Comparison of ENCODE assay signal across 11 mouse cellular contexts in the genomic region with DNA sequence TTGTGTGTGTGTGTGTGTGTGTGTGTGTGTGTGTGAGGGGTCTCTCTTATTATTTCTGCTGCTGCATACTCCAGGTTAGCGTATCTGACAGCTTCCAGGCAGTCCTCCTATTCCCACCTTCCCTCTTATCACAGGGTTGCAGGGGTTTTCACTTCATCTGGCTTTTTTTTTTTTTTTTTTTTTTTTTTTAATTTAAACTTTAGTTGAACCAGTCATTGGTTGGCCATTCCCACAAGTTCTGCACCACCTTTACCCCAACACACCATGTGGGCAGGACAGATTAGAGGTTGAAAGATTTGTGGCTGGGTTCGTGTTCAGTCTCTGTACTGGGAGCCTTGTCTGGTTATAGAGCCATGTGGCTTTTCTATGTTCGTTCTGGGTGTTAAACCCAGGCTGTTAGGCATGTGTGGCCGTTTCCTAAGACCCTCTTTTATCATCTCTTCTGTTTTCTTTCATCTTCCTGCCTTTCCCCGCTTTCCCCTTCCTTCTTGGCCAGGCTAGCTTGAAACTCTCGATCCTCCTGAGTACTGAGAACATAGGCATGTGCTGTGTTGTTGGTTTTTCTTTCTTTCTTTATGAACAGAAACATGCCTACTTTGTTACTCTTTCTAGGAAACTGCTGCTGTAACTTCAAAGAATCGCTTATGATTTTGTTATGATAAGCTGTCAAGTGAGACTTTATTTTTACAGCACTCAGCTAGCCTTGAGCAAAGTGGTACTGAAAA. TPM values are rescaled to one million over a fixed set of nuclear protein-coding genes. Genes with fewer than 3 reads are reported as not detected.
A peak's percentile ranks its signal among the peaks of the same experiment; 100 is the strongest.
DNase-seq lines count a peak whose midpoint lies in the region; ATAC-seq and TF ChIP-seq lines count a peak whose summit lies in the region.
"Had no signal": no experiment of that assay in that cellular context is flagged by ENCODE, and none has a peak within 500 bp of the region (broad histone marks: within the 10 kb centered on the region; RNA-seq: fewer than 3 reads in every experiment).

No protein-coding gene starts in this region.

- TF ChIP-seq EP300 in liver, embryonic 14.5 days (IDR thresholded peaks at IDR 0.05; ENCODE audit: low read depth), result peak; percentile 54

- no peak overlapping the region for H3K9ac ChIP-seq in kidney, embryonic 15.5 days
- H3K9ac ChIP-seq in liver, embryonic 14.5 days (replicated peaks), result no peak overlapping the region

- no peaks in the 10 kb centered on the region for H3K27me3 ChIP-seq in kidney, embryonic 15.5 days
- no peaks in the 10 kb centered on the region for H3K27me3 ChIP-seq in embryonic facial prominence, embryonic 10.5 days (replicated peaks; ENCODE audit: low read depth, poor library complexity, severe bottlenecking)
- H3K27me3 ChIP-seq in liver, embryonic 14.5 days (ENCODE audit: control insufficient read depth, insufficient read depth, low read length), result peaks cover 4% of the 10 kb centered on the region; the same call in 1 of the 2 replicates
- H3K27me3 ChIP-seq: Patski had no signal

- peaks cover 25% of the 10 kb centered on the region for H3K36me3 ChIP-seq in kidney, embryonic 15.5 days
- peaks cover 38% of the 10 kb centered on the region for H3K36me3 ChIP-seq in embryonic facial prominence, embryonic 10.5 days (replicated peaks)
- H3K36me3 ChIP-seq in liver, embryonic 14.5 days (replicated peaks; ENCODE audit: control insufficient read depth, insufficient read depth, low read depth), result no peaks in the 10 kb centered on the region

- TF ChIP-seq CTCF in liver, embryonic 14.5 days (IDR thresholded peaks at IDR 0.05; ENCODE audit: low read depth), result no peak

- peak overlapping the region; percentile 49 for H3K27ac ChIP-seq in kidney, embryonic 15.5 days
- no peak overlapping the region; the same call in none of the 2 replicates for H3K27ac ChIP-seq in embryonic facial prominence, embryonic 10.5 days (replicated peaks)
- H3K27ac ChIP-seq in liver, embryonic 14.5 days, result peak overlapping the region; percentile 47; the same call in 1 of the 2 replicates

- H3K4me2 ChIP-seq in kidney, embryonic 15.5 days, result no peak overlapping the region
- H3K4me2 ChIP-seq in liver, embryonic 14.5 days (ENCODE audit: low read depth), result peak overlapping the region; percentile 43
- H3K4me2 ChIP-seq: midbrain, embryonic 11.5 days had no signal

- no peak for DNase-seq in kidney, postnatal 25 days
- peak; percentile 84 for DNase-seq in MEL-GATA-1-ER (ENCODE audit: extremely low read depth, low read depth)
- peak; percentile 10 for DNase-seq in embryonic facial prominence, embryonic 10.5 days (ENCODE audit: low spot score)
- DNase-seq in liver, embryonic 14.5 days (ENCODE audit: low read depth in 3 of 3, low spot score in 3 of 3), result peak in 2 of 3 experiments; percentile 11 to 49
- DNase-seq in left cerebral cortex, postnatal 4 days, result no peak
- no peak for DNase-seq in urinary bladder, adult 2 months (ENCODE audit: low spot score)
- DNase-seq in spleen, postnatal 14 days (ENCODE audit: low spot score in 2 of 2), result no peak
- DNase-seq: gastrocnemius, postnatal 25 days had no signal

- peaks cover 28% of the 10 kb centered on the region for H3K4me1 ChIP-seq in kidney, embryonic 15.5 days
- H3K4me1 ChIP-seq in embryonic facial prominence, embryonic 10.5 days, result peaks cover 50% of the 10 kb centered on the region
- H3K4me1 ChIP-seq in liver, embryonic 14.5 days (replicated peaks; ENCODE audit: control insufficient read depth in 2 of 2, insufficient read depth in 2 of 2, low read length in 1 of 2), result peaks cover 0 to 23% of the 10 kb centered on the region in 2 experiments; a peak in 3 of 4 replicates

- ATAC-seq in kidney, embryonic 15.5 days (replicated peaks; ENCODE audit: low FRiP score), result no peak
- ATAC-seq in liver, embryonic 14.5 days (ENCODE audit: insufficient read depth), result peak; percentile 94

- no peaks in the 10 kb centered on the region for H3K9me3 ChIP-seq in kidney, embryonic 15.5 days (replicated peaks)
- no peaks in the 10 kb centered on the region for H3K9me3 ChIP-seq in embryonic facial prominence, embryonic 10.5 days
- H3K9me3 ChIP-seq in liver, embryonic 14.5 days (ENCODE audit: control insufficient read depth, low read length), result no peaks in the 10 kb centered on the region

- intact Hi-C loops in left cerebral cortex, postnatal 4 days (cut with DNase I), result no loop called here

- H3K4me3 ChIP-seq in kidney, embryonic 15.5 days (replicated peaks), result no peak overlapping the region
- no peak overlapping the region for H3K4me3 ChIP-seq in embryonic facial prominence, embryonic 10.5 days
- H3K4me3 ChIP-seq in liver, embryonic 14.5 days (ENCODE audit: insufficient read depth in 1 of 2, low read depth in 2 of 2, low read length in 2 of 2), result no peak overlapping the region

- 43% methylated on average over 7 of the region's 7 CpGs for WGBS in kidney, embryonic 15.5 days
- 67% methylated on average over 7 of the region's 7 CpGs for WGBS in embryonic facial prominence, embryonic 10.5 days
- 9% methylated on average over 7 of the region's 7 CpGs for WGBS in liver, embryonic 14.5 days (ENCODE audit: insufficient replicate concordance)

RNA-seq across cellular contexts. Expression of gene B4galt4, which starts 13.6 kb away (rescaled TPM):
- polyA plus RNA-seq in kidney, embryonic 15.5 days (2015; fragmentation: Nextera tagmentation; extraction: Ambion mirVana), result 29.0 and 30.6 TPM in 2 replicates
- 26.2 and 27.8 TPM in 2 replicates for polyA plus RNA-seq in embryonic facial prominence, embryonic 10.5 days (2016; fragmentation: Nextera tagmentation; extraction: Ambion mirVana)
- polyA plus RNA-seq in liver, embryonic 14.5 days (2012; rRNA removed), result 1.2 and 1.3 TPM in 2 replicates
- 2.3 and 2.8 TPM in 2 replicates for polyA plus RNA-seq in liver, embryonic 14.5 days (2014; fragmentation: Nextera tagmentation; extraction: Ambion mirVana)
- total RNA-seq in left cerebral cortex, postnatal 4 days (2021), result 10 to 100 TPM; 23.6 to 25.7 TPM
- 16.6 and 17.2 TPM in 2 replicates for polyA plus RNA-seq in urinary bladder, adult 2 months (2012; rRNA removed)

RNA-seq across cellular contexts. Expression of gene Arhgap31, which starts 42.5 kb away (rescaled TPM):
- 10.4 and 12.6 TPM in 2 replicates for polyA plus RNA-seq in kidney, embryonic 15.5 days (2015; fragmentation: Nextera tagmentation; extraction: Ambion mirVana)
- 9.6 and 12.0 TPM in 2 replicates for polyA plus RNA-seq in embryonic facial prominence, embryonic 10.5 days (2016; fragmentation: Nextera tagmentation; extraction: Ambion mirVana)
- 0.69 and 0.88 TPM in 2 replicates for polyA plus RNA-seq in liver, embryonic 14.5 days (2012; rRNA removed)
- 1.1 and 1.4 TPM in 2 replicates for polyA plus RNA-seq in liver, embryonic 14.5 days (2014; fragmentation: Nextera tagmentation; extraction: Ambion mirVana)
- total RNA-seq in left cerebral cortex, postnatal 4 days (2021), result 10 to 100 TPM; 18.0 to 18.7 TPM
- polyA plus RNA-seq in urinary bladder, adult 2 months (2012; rRNA removed), result 7.8 and 13.3 TPM in 2 replicates

RNA-seq across cellular contexts. Expression of gene Upk1b, which starts 44.5 kb away (rescaled TPM):
- 4.9 and 10.1 TPM in 2 replicates for polyA plus RNA-seq in kidney, embryonic 15.5 days (2015; fragmentation: Nextera tagmentation; extraction: Ambion mirVana)
- 1.2 and 1.4 TPM in 2 replicates for polyA plus RNA-seq in embryonic facial prominence, embryonic 10.5 days (2016; fragmentation: Nextera tagmentation; extraction: Ambion mirVana)
- 0.73 and 1.1 TPM in 2 replicates for polyA plus RNA-seq in liver, embryonic 14.5 days (2012; rRNA removed)
- 2.0 and 2.4 TPM in 2 replicates for polyA plus RNA-seq in liver, embryonic 14.5 days (2014; fragmentation: Nextera tagmentation; extraction: Ambion mirVana)
- total RNA-seq in left cerebral cortex, postnatal 4 days (2021), result under 1 TPM; 0.52 to 0.66 TPM
- 1,242 and 1,579 TPM in 2 replicates for polyA plus RNA-seq in urinary bladder, adult 2 months (2012; rRNA removed)
- total RNA-seq: gastrocnemius, postnatal 25 days had no signal
- polyA plus RNA-seq: Patski had no signal

Comparison
In these comparisons a context has a peak if more than half of its experiments do, and no peak if none do; other contexts are left out.
1. DNase-seq: peak in MEL-GATA-1-ER (single experiment), embryonic facial prominence, embryonic 10.5 days (single experiment) and liver, embryonic 14.5 days (2 of 3); none in kidney, postnatal 25 days (0 of 2), left cerebral cortex, postnatal 4 days (single experiment), urinary bladder, adult 2 months (single experiment) and spleen, postnatal 14 days (0 of 2).
2. RNA of gene Upk1b, which starts 44.5 kb away (polyA plus RNA-seq): 1,242 to 1,579 TPM in urinary bladder, adult 2 months; 4.9 to 10.1 TPM in kidney, embryonic 15.5 days, 0.73 to 2.4 TPM in liver, embryonic 14.5 days and 1.2 to 1.4 TPM in embryonic facial prominence, embryonic 10.5 days; every median in the first group is over 100 times any median in the second.